ENCODE assay signal across 16 mouse cellular contexts in the genomic region with DNA sequence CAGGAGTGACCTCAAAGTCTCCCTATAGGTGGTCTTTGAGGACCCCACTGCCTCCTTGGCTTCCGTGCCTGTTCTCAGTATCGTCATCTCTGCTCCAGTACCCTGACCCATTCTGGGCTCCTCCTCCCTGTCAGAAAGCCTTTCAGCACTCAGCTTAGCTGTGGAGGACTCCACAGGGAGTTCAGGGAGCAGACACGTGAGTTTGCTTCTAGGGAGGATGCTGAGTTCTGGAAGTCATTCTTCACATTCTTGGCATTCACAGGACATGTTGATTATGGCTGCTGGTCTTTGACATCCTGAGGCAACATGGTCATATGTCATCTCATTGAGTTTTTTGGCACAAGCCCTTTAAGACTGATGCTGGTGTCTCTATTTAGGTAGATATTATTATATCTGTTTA. TPM values are rescaled to one million over a fixed set of nuclear protein-coding genes. Genes with fewer than 3 reads are reported as not detected.
DNase-seq lines count a peak whose midpoint lies in the region; ATAC-seq and TF ChIP-seq lines count a peak whose summit lies in the region.
"Had no signal": no experiment of that assay in that cellular context is flagged by ENCODE, and none has a peak within 500 bp of the region (broad histone marks: within the 10 kb centered on the region; RNA-seq: fewer than 3 reads in every experiment).

No protein-coding gene starts in this region.

- peak overlapping the region; percentile 58 for H3K27ac ChIP-seq in heart, embryonic 16.5 days (ENCODE audit: low read length)
- no peak overlapping the region for H3K27ac ChIP-seq in forebrain, postnatal 0 days (ENCODE audit: low read depth, low read length)
- H3K27ac ChIP-seq: layer of hippocampus, adult 2 months; limb, embryonic 10.5 days had no signal

- H3K9ac ChIP-seq in heart, embryonic 16.5 days (ENCODE audit: low read length) = no peak overlapping the region
- H3K9ac ChIP-seq in forebrain, postnatal 0 days = no peak overlapping the region
- H3K9ac ChIP-seq: liver, postnatal 0 days had no signal

- peaks cover 23% of the 10 kb centered on the region for H3K36me3 ChIP-seq in heart, embryonic 16.5 days (ENCODE audit: control insufficient read depth, insufficient read depth)
- H3K36me3 ChIP-seq in forebrain, postnatal 0 days (ENCODE audit: insufficient read depth) = 0 out of 2 replicates have a peak, but pooled peaks cover 7% of the 10 kb centered on the region

- H3K4me2 ChIP-seq in heart, embryonic 16.5 days (ENCODE audit: low read depth, low read length) = no peak overlapping the region
- no peak overlapping the region for H3K4me2 ChIP-seq in forebrain, postnatal 0 days (ENCODE audit: low read depth)

- WGBS in heart, embryonic 16.5 days = 22% methylated on average over 3 of the region's 3 CpGs
- 63% methylated on average over 3 of the region's 3 CpGs for WGBS in forebrain, postnatal 0 days

- no peaks in the 10 kb centered on the region for H3K9me3 ChIP-seq in heart, embryonic 16.5 days (replicated peaks; ENCODE audit: control insufficient read depth, low read length)
- H3K9me3 ChIP-seq in forebrain, postnatal 0 days (ENCODE audit: low read length) = no peaks in the 10 kb centered on the region
- H3K9me3 ChIP-seq: limb, embryonic 10.5 days had no signal

- ATAC-seq in heart, embryonic 16.5 days (replicated peaks; ENCODE audit: extremely low read depth, insufficient read depth, low FRiP score) = no peak
- no peak for ATAC-seq in forebrain, postnatal 0 days
- ATAC-seq: hindbrain, embryonic 16.5 days; intestine, postnatal 0 days; liver, postnatal 0 days had no signal

- no peak for TF ChIP-seq CTCF in forebrain, postnatal 0 days (IDR thresholded peaks at IDR 0.05; ENCODE audit: low read depth)

- peaks cover 49% of the 10 kb centered on the region for H3K4me1 ChIP-seq in heart, embryonic 16.5 days (ENCODE audit: control insufficient read depth, insufficient read depth, low read length)
- peaks cover 10% of the 10 kb centered on the region for H3K4me1 ChIP-seq in forebrain, postnatal 0 days (ENCODE audit: insufficient read depth)

- no peak overlapping the region for H3K4me3 ChIP-seq in heart, embryonic 16.5 days (ENCODE audit: low read length)
- no peak overlapping the region for H3K4me3 ChIP-seq in forebrain, postnatal 0 days (ENCODE audit: low read depth, low read length)
- H3K4me3 ChIP-seq: layer of hippocampus, adult 2 months; limb, embryonic 10.5 days had no signal

- DNase-seq in embryo, embryonic 11 days = peak; percentile 30
- DNase-seq in embryo, embryonic 10 days (ENCODE audit: low spot score) = no peak
- DNase-seq in heart, adult 8-10 months (ENCODE audit: low spot score) = no peak
- peak; percentile 70 for DNase-seq in 3T3-L1 (ENCODE audit: low read depth, low spot score)
- DNase-seq in ZHBTc4 (ENCODE audit: low read depth, low spot score) = peak; percentile 23
- no peak for DNase-seq in left cerebral cortex, adult 9 months (ENCODE audit: low spot score in 2 of 2)
- no peak for DNase-seq in forebrain, postnatal 0 days
- DNase-seq: liver, postnatal 0 days; lung, postnatal 10 days; midbrain, embryonic 14.5 days had no signal

- H3K27me3 ChIP-seq in heart, embryonic 16.5 days (ENCODE audit: control insufficient read depth, insufficient read depth, low read length) = no peaks in the 10 kb centered on the region
- H3K27me3 ChIP-seq in forebrain, postnatal 0 days (ENCODE audit: insufficient read depth, low read length) = no peaks in the 10 kb centered on the region

RNA-seq across cellular contexts. Expression of a gene that starts 16.0 kb away (rescaled TPM):
- polyA plus RNA-seq in heart, embryonic 16.5 days (2015; fragmentation: Nextera tagmentation; extraction: Ambion mirVana) = 53.3 and 61.1 TPM in 2 replicates
- total RNA-seq in heart, adult 8-10 months (2022) = 10 to 100 TPM; 57.4 to 71.1 (median 64.1) TPM
- 6.8 and 9.8 TPM in 2 replicates for total RNA-seq in forebrain, postnatal 0 days (2014; rRNA removed)
- polyA plus RNA-seq in forebrain, postnatal 0 days (2015; fragmentation: Nextera tagmentation; extraction: Ambion mirVana) = 6.0 and 6.1 TPM in 2 replicates
- total RNA-seq: megakaryocyte, adult 5-6 weeks had no signal

RNA-seq across cellular contexts. Expression of a gene that starts 47.1 kb away (rescaled TPM):
- 16.0 and 26.4 TPM in 2 replicates for polyA plus RNA-seq in heart, embryonic 16.5 days (2015; fragmentation: Nextera tagmentation; extraction: Ambion mirVana)
- 10 to 100 TPM; 29.1 to 39.9 (median 35.2) TPM for total RNA-seq in heart, adult 8-10 months (2022)
- 27.6 and 30.9 TPM in 2 replicates for total RNA-seq in forebrain, postnatal 0 days (2014; rRNA removed)
- 47.9 and 50.7 TPM in 2 replicates for polyA plus RNA-seq in forebrain, postnatal 0 days (2015; fragmentation: Nextera tagmentation; extraction: Ambion mirVana)

Comparison
In these comparisons a context has a peak if more than half of its experiments do, and no peak if none do; other contexts are left out.
1. DNase-seq: peak in embryo, embryonic 11 days (single experiment), 3T3-L1 (single experiment) and ZHBTc4 (single experiment); none in embryo, embryonic 10 days (single experiment), heart, adult 8-10 months (single experiment), left cerebral cortex, adult 9 months (0 of 2) and forebrain, postnatal 0 days (single experiment).